In genomic region chr1:172329616-172330015, GRCm38 (mm10) we compare ENCODE assay signal across 18 mouse cellular contexts. TPM values are rescaled to one million over a fixed set of nuclear protein-coding genes. Genes with fewer than 3 reads are reported as not detected.
DNase-seq lines count a peak whose midpoint lies in the region; ATAC-seq lines count a peak whose summit lies in the region.
"Had no signal": no experiment of that assay in that cellular context is flagged by ENCODE, and none has a peak within 500 bp of the region (broad histone marks: within the 10 kb centered on the region; RNA-seq: fewer than 3 reads in every experiment).

No protein-coding gene starts in this region.

- H3K4me1 ChIP-seq in neural tube, embryonic 11.5 days (ENCODE audit: control insufficient read depth, insufficient read depth, low read length): peaks cover 7% of the 10 kb centered on the region; the same call in 1 of the 2 replicates
- H3K4me1 ChIP-seq in hindbrain, embryonic 10.5 days (replicated peaks): peaks cover 34% of the 10 kb centered on the region
- peaks cover 18% of the 10 kb centered on the region for H3K4me1 ChIP-seq in midbrain, embryonic 12.5 days
- H3K4me1 ChIP-seq: embryonic facial prominence, embryonic 12.5 days had no signal

- no peak for DNase-seq in neural tube, embryonic 11.5 days (ENCODE audit: low spot score)
- no peak for DNase-seq in neural tube, embryonic 10.5 days (ENCODE audit: extremely low spot score, low spot score)
- DNase-seq in hindbrain, embryonic 10.5 days (ENCODE audit: low spot score): no peak
- DNase-seq in thymus, postnatal 10 days (ENCODE audit: low spot score in 2 of 2): no peak
- no peak for DNase-seq in lung, postnatal 36 days
- DNase-seq: adrenal gland, adult 2 months; gastrocnemius, postnatal 25 days; heart, postnatal 36 days; kidney, adult 2 months; lung, embryonic 14.5 days; thymus, postnatal 4 days had no signal

- peak overlapping the region; percentile 24; the same call in 1 of the 2 replicates for H3K4me2 ChIP-seq in neural tube, embryonic 11.5 days (ENCODE audit: low read depth)
- peak overlapping the region; percentile 47 for H3K4me2 ChIP-seq in midbrain, embryonic 12.5 days (replicated peaks)
- H3K4me2 ChIP-seq: embryonic facial prominence, embryonic 12.5 days; heart, embryonic 11.5 days; lung, embryonic 14.5 days had no signal

- no peak overlapping the region for H3K27ac ChIP-seq in neural tube, embryonic 11.5 days (ENCODE audit: low read depth, low read length)
- peak overlapping the region; percentile 62 for H3K27ac ChIP-seq in hindbrain, embryonic 10.5 days
- peak overlapping the region; percentile 46 for H3K27ac ChIP-seq in midbrain, embryonic 12.5 days (replicated peaks)
- H3K27ac ChIP-seq: embryonic facial prominence, embryonic 12.5 days had no signal

- 77% methylated on average over 6 of the region's 6 CpGs for WGBS in neural tube, embryonic 11.5 days
- 71% methylated on average over 6 of the region's 6 CpGs for WGBS in hindbrain, embryonic 10.5 days
- 68% methylated on average over 6 of the region's 6 CpGs for WGBS in midbrain, embryonic 12.5 days

- H3K9ac ChIP-seq in neural tube, embryonic 11.5 days (ENCODE audit: low read length): no peak overlapping the region; the same call in 1 of the 2 replicates
- H3K9ac ChIP-seq in midbrain, embryonic 12.5 days (replicated peaks): no peak overlapping the region
- H3K9ac ChIP-seq: embryonic facial prominence, embryonic 12.5 days; lung, embryonic 14.5 days had no signal

- H3K4me3 ChIP-seq in neural tube, embryonic 11.5 days (ENCODE audit: low read depth, low read length): no peak overlapping the region
- no peak overlapping the region for H3K4me3 ChIP-seq in hindbrain, embryonic 10.5 days
- no peak overlapping the region for H3K4me3 ChIP-seq in midbrain, embryonic 12.5 days
- H3K4me3 ChIP-seq: embryonic facial prominence, embryonic 12.5 days had no signal

- H3K27me3 ChIP-seq in neural tube, embryonic 11.5 days (ENCODE audit: control insufficient read depth, insufficient read depth, low read length): peaks cover 16% of the 10 kb centered on the region
- peaks cover 82% of the 10 kb centered on the region for H3K27me3 ChIP-seq in hindbrain, embryonic 10.5 days (ENCODE audit: insufficient read depth, poor library complexity, severe bottlenecking)
- H3K27me3 ChIP-seq in midbrain, embryonic 12.5 days: peaks cover 63% of the 10 kb centered on the region

- no peaks in the 10 kb centered on the region for H3K36me3 ChIP-seq in neural tube, embryonic 11.5 days (ENCODE audit: control insufficient read depth, insufficient read depth, low read length)
- no peaks in the 10 kb centered on the region for H3K36me3 ChIP-seq in hindbrain, embryonic 10.5 days
- no peaks in the 10 kb centered on the region for H3K36me3 ChIP-seq in midbrain, embryonic 12.5 days
- H3K36me3 ChIP-seq: embryonic facial prominence, embryonic 12.5 days had no signal

- no peak for ATAC-seq in neural tube, embryonic 11.5 days (ENCODE audit: insufficient read depth, low FRiP score, low TSS enrichment)
- ATAC-seq in midbrain, embryonic 12.5 days (ENCODE audit: low FRiP score, low read depth): no peak
- ATAC-seq in monocyte, adult 5-6 weeks (replicated peaks; ENCODE audit: insufficient number of reproducible peaks, low FRiP score, low TSS enrichment, poor library complexity, severe bottlenecking): no peak

- no peaks in the 10 kb centered on the region for H3K9me3 ChIP-seq in neural tube, embryonic 11.5 days (ENCODE audit: control insufficient read depth, low read length)
- H3K9me3 ChIP-seq in hindbrain, embryonic 10.5 days: no peaks in the 10 kb centered on the region
- no peaks in the 10 kb centered on the region for H3K9me3 ChIP-seq in midbrain, embryonic 12.5 days
- H3K9me3 ChIP-seq: embryonic facial prominence, embryonic 12.5 days had no signal

RNA-seq across cellular contexts. Expression of gene Kcnj9, which starts 0.5 kb away (rescaled TPM):
- 0.30 and 0.84 TPM in 2 replicates for polyA plus RNA-seq in neural tube, embryonic 11.5 days (2014; fragmentation: Nextera tagmentation; extraction: Ambion mirVana)
- 0.11 and 0.71 TPM in 2 replicates for polyA plus RNA-seq in hindbrain, embryonic 10.5 days (2016; fragmentation: Nextera tagmentation; extraction: Ambion mirVana)
- 1.7 and 2.7 TPM in 2 replicates for polyA plus RNA-seq in midbrain, embryonic 12.5 days (2016; fragmentation: Nextera tagmentation; extraction: Ambion mirVana)
- 0.29 TPM in 1 of 3 replicates, not detected in the others for total RNA-seq in monocyte, adult 5-6 weeks (2017)
- total RNA-seq: gastrocnemius, postnatal 25 days; heart, postnatal 36 days; megakaryocyte-erythroid progenitor cell, adult 5-6 weeks had no signal
- polyA plus RNA-seq: stomach, embryonic 14.5 days had no signal

RNA-seq across cellular contexts. Expression of gene Kcnj10, which starts 11.4 kb away (rescaled TPM):
- 0.85 and 0.93 TPM in 2 replicates for polyA plus RNA-seq in neural tube, embryonic 11.5 days (2014; fragmentation: Nextera tagmentation; extraction: Ambion mirVana)
- polyA plus RNA-seq in hindbrain, embryonic 10.5 days (2016; fragmentation: Nextera tagmentation; extraction: Ambion mirVana): 0.31 and 0.77 TPM in 2 replicates
- polyA plus RNA-seq in midbrain, embryonic 12.5 days (2016; fragmentation: Nextera tagmentation; extraction: Ambion mirVana): 0.64 and 0.85 TPM in 2 replicates
- total RNA-seq in monocyte, adult 5-6 weeks (2017): not detected in 3 replicates
- polyA plus RNA-seq: C2C12 had no signal

RNA-seq across cellular contexts. Expression of gene Atp1a2, which starts 31.8 kb away (rescaled TPM):
- 1.3 and 1.6 TPM in 2 replicates for polyA plus RNA-seq in neural tube, embryonic 11.5 days (2014; fragmentation: Nextera tagmentation; extraction: Ambion mirVana)
- polyA plus RNA-seq in hindbrain, embryonic 10.5 days (2016; fragmentation: Nextera tagmentation; extraction: Ambion mirVana): 2.1 and 2.3 TPM in 2 replicates
- polyA plus RNA-seq in midbrain, embryonic 12.5 days (2016; fragmentation: Nextera tagmentation; extraction: Ambion mirVana): 12.8 and 13.2 TPM in 2 replicates
- not detected in 3 replicates for total RNA-seq in monocyte, adult 5-6 weeks (2017)
- total RNA-seq: megakaryocyte-erythroid progenitor cell, adult 5-6 weeks had no signal

RNA-seq across cellular contexts. Expression of gene Pigm, which starts 46.7 kb away (rescaled TPM):
- polyA plus RNA-seq in neural tube, embryonic 11.5 days (2014; fragmentation: Nextera tagmentation; extraction: Ambion mirVana): 14.2 and 15.1 TPM in 2 replicates
- 8.7 and 10.5 TPM in 2 replicates for polyA plus RNA-seq in hindbrain, embryonic 10.5 days (2016; fragmentation: Nextera tagmentation; extraction: Ambion mirVana)
- polyA plus RNA-seq in midbrain, embryonic 12.5 days (2016; fragmentation: Nextera tagmentation; extraction: Ambion mirVana): 10.7 and 11.4 TPM in 2 replicates
- total RNA-seq in monocyte, adult 5-6 weeks (2017): 17.5 to 26.9 TPM (median 23.7 TPM) in 3 replicates
